Mouse (Mus musculus) cerebellum, adult 11 months (tissue): ENCODE data around the gene Mrpl10.

Source experiments
- DNase-seq: peaks from one replicate; pipeline ENCODE4 v3.0.0; 2022

Gene Mrpl10

GRCm38 (mm10) chr11:97041022-97041899, at the start of gene Mrpl10, which contains the start of gene Lrrc46:
TSS of gene Mrpl10 (plus strand) at chr11:97041560.
TSS of gene Lrrc46 (minus strand) at chr11:97041407.
- DNase-seq: peak; percentile 81

- no peak for DNase-seq
These were observed 48.5 kb upstream of the Mrpl10 start for GRCm38 (mm10) chr11:96992722-96993311.

GRCm38 (mm10) chr11:96995031-96995430, 46.3 kb upstream of the Mrpl10 start:
- no peak for DNase-seq

- no peak for DNase-seq
These were observed 45.3 kb upstream of the Mrpl10 start for GRCm38 (mm10) chr11:96995836-96996772.

- DNase-seq: no peak
These were observed 44.5 kb upstream of the Mrpl10 start for GRCm38 (mm10) chr11:96996773-96997379.

- DNase-seq: peak; percentile 59
These were observed 43.9 kb upstream of the Mrpl10 start for GRCm38 (mm10) chr11:96997380-96997956.

- DNase-seq: no peak
These were observed 38.2 kb upstream of the Mrpl10 start for GRCm38 (mm10) chr11:97003170-97003569.

GRCm38 (mm10) chr11:97007093-97007794, 34.1 kb upstream of the Mrpl10 start:
- no peak for DNase-seq

GRCm38 (mm10) chr11:97009198-97009790, 32.1 kb upstream of the Mrpl10 start:
- DNase-seq: no peak

- DNase-seq: no peak
These were observed 28.2 kb upstream of the Mrpl10 start, which contains the start of gene Sp6 for GRCm38 (mm10) chr11:97013121-97013670. TSS of gene Sp6 (plus strand) at chr11:97013394.

GRCm38 (mm10) chr11:97017696-97018582, 23.4 kb upstream of the Mrpl10 start:
- no peak for DNase-seq

GRCm38 (mm10) chr11:97018583-97019344, 22.6 kb upstream of the Mrpl10 start:
- no peak for DNase-seq

GRCm38 (mm10) chr11:97019345-97019708, 22.0 kb upstream of the Mrpl10 start:
- no peak for DNase-seq

- DNase-seq: no peak
These were observed 20.1 kb upstream of the Mrpl10 start for GRCm38 (mm10) chr11:97021121-97021765.

GRCm38 (mm10) chr11:97021873-97022484, 19.4 kb upstream of the Mrpl10 start:
- DNase-seq: peak; percentile 66

- no peak for DNase-seq
These were observed 16.4 kb upstream of the Mrpl10 start for GRCm38 (mm10) chr11:97024977-97025376.

- peak; percentile 79 for DNase-seq
These were observed 15.5 kb upstream of the Mrpl10 start for GRCm38 (mm10) chr11:97025721-97026344.
